ENCODE assay signal across 25 mouse cellular contexts in genomic region chr16:5096504-5096903, GRCm38 (mm10). TPM values are rescaled to one million over a fixed set of nuclear protein-coding genes. Genes with fewer than 3 reads are reported as not detected.
"Had no signal": no experiment of that assay in that cellular context is flagged by ENCODE, and none has a peak within 500 bp of the region (broad histone marks: within the 10 kb centered on the region; RNA-seq: fewer than 3 reads in every experiment).

No protein-coding gene starts in this region.

- H3K4me1 ChIP-seq: limb, embryonic 12.5 days; limb, embryonic 15.5 days; midbrain, embryonic 10.5 days; midbrain, embryonic 13.5 days; neural tube, embryonic 13.5 days; stomach, embryonic 15.5 days had no signal

- H3K27me3 ChIP-seq: limb, embryonic 12.5 days; limb, embryonic 15.5 days; midbrain, embryonic 13.5 days; neural tube, embryonic 13.5 days; stomach, embryonic 15.5 days had no signal

- H3K36me3 ChIP-seq: limb, embryonic 12.5 days; limb, embryonic 15.5 days; midbrain, embryonic 10.5 days; midbrain, embryonic 13.5 days; neural tube, embryonic 13.5 days; stomach, embryonic 15.5 days had no signal

- H3K4me3 ChIP-seq: layer of hippocampus, adult 2 months; left cerebral cortex, adult 2 months; limb, embryonic 12.5 days; limb, embryonic 15.5 days; megakaryocyte, embryonic 14.5 days; midbrain, embryonic 10.5 days; midbrain, embryonic 13.5 days; myocyte; neural tube, embryonic 13.5 days; stomach, embryonic 15.5 days had no signal

- H3K9me3 ChIP-seq: limb, embryonic 12.5 days; limb, embryonic 15.5 days; megakaryocyte, embryonic 14.5 days; midbrain, embryonic 10.5 days; midbrain, embryonic 13.5 days; neural tube, embryonic 13.5 days; stomach, embryonic 15.5 days had no signal

- H3K27ac ChIP-seq: hindbrain, postnatal 0 days; layer of hippocampus, adult 2 months; left cerebral cortex, adult 2 months; limb, embryonic 12.5 days; limb, embryonic 15.5 days; liver, embryonic 14.5 days; macrophage; midbrain, embryonic 10.5 days; midbrain, embryonic 13.5 days; neural tube, embryonic 13.5 days; stomach, embryonic 15.5 days had no signal

- DNase-seq: layer of hippocampus, adult 9-11 months; liver, postnatal 0 days; lung, embryonic 14.5 days; retina, postnatal 1 day; right cerebral cortex, postnatal 25 days; spleen, adult 18-20 months; thymus, postnatal 25 days had no signal

RNA-seq across cellular contexts. Expression of gene Ppl, which starts 35.7 kb away (rescaled TPM):
- polyA plus RNA-seq: macrophage had no signal

RNA-seq across cellular contexts. Expression of gene Sec14l5, which starts 50.4 kb away (rescaled TPM):
- total RNA-seq: monocyte, adult 5-6 weeks had no signal
- polyA plus RNA-seq: inflammation-experienced regulatory T-cells, adult 6 months; intestine, embryonic 16.5 days; large intestine, adult 2 months; liver, embryonic 11.5 days; macrophage had no signal
